Mouse (Mus musculus) c-Kit-positive CD71-positive TER-119-positive erythroid progenitor cells, embryonic 14.5 days (primary cell): ENCODE measurements at regions not wholly inside any gene's neighbourhood (a gene's known extent, or its start where the extent isn't known, plus 50 kb on each side); places are given as distances from the start of the nearest gene placed in this dataset.
A peak's percentile ranks its signal among the peaks of the same experiment; 100 is the strongest.

Experiments
- DNase-seq: peaks from one replicate; pipeline ENCODE4 v3.0.0-alpha.2; 2013; ENCODE audit warnings: low spot score

GRCm38 (mm10) chr13:6395562-6396223 lies 152.3 kb upstream of the Pitrm1 start:
- DNase-seq: no peak

GRCm38 (mm10) chr13:6397648-6398047 lies 150.3 kb upstream of the Pitrm1 start:
- no peak for DNase-seq

GRCm38 (mm10) chr13:6431821-6432220 lies 116.1 kb upstream of the Pitrm1 start:
- no peak for DNase-seq

GRCm38 (mm10) chr13:6446976-6447375 lies 101.0 kb upstream of the Pitrm1 start:
- DNase-seq: no peak

GRCm38 (mm10) chr13:6461363-6461762 lies 86.6 kb upstream of the Pitrm1 start:
- DNase-seq: no peak

GRCm38 (mm10) chr13:6465911-6466419 lies 82.0 kb upstream of the Pitrm1 start:
- DNase-seq: no peak

- DNase-seq: no peak
Measured at GRCm38 (mm10) chr13:6469446-6470227, 78.3 kb upstream of the Pitrm1 start.

GRCm38 (mm10) chr13:6470286-6471103 lies 77.5 kb upstream of the Pitrm1 start:
- DNase-seq: no peak

- DNase-seq: peak; percentile 29
Measured at GRCm38 (mm10) chr13:6471643-6472042, 76.3 kb upstream of the Pitrm1 start.

GRCm38 (mm10) chr13:6473401-6474190 lies 74.4 kb upstream of the Pitrm1 start:
- no peak for DNase-seq

GRCm38 (mm10) chr13:6479667-6480066 lies 68.3 kb upstream of the Pitrm1 start:
- no peak for DNase-seq

- DNase-seq: no peak
Measured at GRCm38 (mm10) chr13:6484418-6484817, 63.5 kb upstream of the Pitrm1 start.

- no peak for DNase-seq
Measured at GRCm38 (mm10) chr13:6487837-6488236, 60.1 kb upstream of the Pitrm1 start.

GRCm38 (mm10) chr13:6492916-6493619 lies 54.9 kb upstream of the Pitrm1 start:
- no peak for DNase-seq
